Mouse (Mus musculus) hindbrain, embryonic 15.5 days (tissue): Measurements from ENCODE around the gene Surf6. TPM values are rescaled to one million over a fixed set of nuclear protein-coding genes. Genes with fewer than 3 reads are reported as not detected.

Source experiments
- ATAC-seq: fragments of 200-750 bp; cut with Nextera tagmentation; 2 replicates; pipeline ENCODE4 v1.8.0; 2017; ENCODE audit warnings: low read depth, moderate number of reproducible peaks, moderate TSS enrichment; ENCODE audit not compliant: low FRiP score
- H3K27ac ChIP-seq: fragments of 300-500 bp; sonication (generic); replicated peaks from 2 replicates; pipeline ENCODE4 v1.5.1; 2015; ENCODE audit warnings: mild to moderate bottlenecking, inconsistent platforms
- H3K27me3 ChIP-seq: fragments of 300-500 bp; sonication (generic); 2 replicates; pipeline ENCODE4 v1.6.1; 2015; ENCODE audit warnings: control low read depth, inconsistent platforms
- H3K36me3 ChIP-seq: fragments of 300-500 bp; sonication (generic); 2 replicates; pipeline ENCODE4 v1.6.1; 2015; ENCODE audit warnings: control low read depth, inconsistent platforms
- H3K4me1 ChIP-seq: fragments of 300-500 bp; sonication (generic); replicated peaks from 2 replicates; pipeline ENCODE4 v1.6.1; 2015; ENCODE audit warnings: control low read depth, inconsistent platforms
- H3K4me2 ChIP-seq: fragments of 300-500 bp; sonication (generic); 2 replicates; pipeline ENCODE4 v1.6.1; 2015; ENCODE audit warnings: moderate library complexity, mild to moderate bottlenecking, inconsistent platforms
- H3K4me3 ChIP-seq: fragments of 300-500 bp; sonication (generic); 2 replicates; pipeline ENCODE4 v1.5.1; 2015; ENCODE audit warnings: mild to moderate bottlenecking, inconsistent platforms
- H3K9ac ChIP-seq: fragments of 300-500 bp; sonication (generic); 2 replicates; pipeline ENCODE4 v1.6.1; 2015; ENCODE audit warnings: inconsistent platforms
- H3K9me3 ChIP-seq: fragments of 300-500 bp; sonication (generic); 2 replicates; pipeline ENCODE4 v1.6.1; 2016; ENCODE audit warnings: control low read depth, inconsistent platforms
- WGBS: fragments of 180-500 bp; shearing (Covaris S2); methylation state at CpG from one replicate; pipeline ENCODE4 v1.1.7; 2015; 5-methylcytosine and 5-hydroxymethylcytosine counted together
- polyA plus RNA-seq: library from polyadenylated mRNA; unstranded; fragments of >200 nt; fragmentation: Nextera tagmentation; extraction: Ambion mirVana; gene quantifications from 2 replicates; pipeline ENCODE4 v1.2.1, GENCODE M21; 2015

Gene Surf6
- 28.9 and 31.2 TPM in 2 replicates for polyA plus RNA-seq

- Histone ChIP-seq H3K4me3 (peak within 1 kb of the TSS; percentile 69), H3K4me2 (peak within 1 kb of the TSS; percentile 66), H3K4me1 (peaks cover 38% of the 10 kb centered on the region), H3K36me3 (peaks cover 48% of the 10 kb centered on the region), H3K27me3 (no peaks in the 10 kb centered on the region), H3K27ac (peak within 1 kb of the TSS; percentile 82), H3K9me3 (no peaks in the 10 kb centered on the region), H3K9ac (peak within 1 kb of the TSS; percentile 68)
- under 1% methylated on average over 41 of the region's 41 CpGs for WGBS
- ATAC-seq = peak; percentile 96
These were observed at the start of gene Surf6 for GRCm38 (mm10) chr2:26902467-26903220. Gene Surf6, minus strand, starts transcription at chr2:26902879.

DNA sequence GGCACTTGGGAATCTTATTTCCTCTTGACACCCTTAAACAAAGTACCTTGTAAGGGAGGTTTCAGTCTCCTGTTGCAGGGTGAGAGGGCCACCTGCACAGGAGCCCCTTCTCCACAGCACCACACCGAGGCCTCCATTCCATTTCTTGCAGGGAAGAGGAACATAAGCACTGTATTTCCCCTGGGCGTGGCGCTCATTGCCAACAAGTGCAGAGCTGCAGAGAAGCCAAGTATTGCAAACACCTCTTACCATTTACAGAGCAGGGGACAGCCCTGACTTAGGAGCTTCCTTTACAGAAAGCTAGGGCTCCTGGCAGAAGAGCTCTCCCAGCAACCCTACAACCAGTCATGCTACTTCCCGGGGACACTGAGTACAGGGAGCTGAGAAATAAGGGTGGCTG is 49.5 kb upstream of the Surf6 start:
- WGBS = 95% methylated on average over 4 of the region's 4 CpGs
- H3K36me3 ChIP-seq = peaks cover 43% of the 10 kb centered on the region

DNA sequence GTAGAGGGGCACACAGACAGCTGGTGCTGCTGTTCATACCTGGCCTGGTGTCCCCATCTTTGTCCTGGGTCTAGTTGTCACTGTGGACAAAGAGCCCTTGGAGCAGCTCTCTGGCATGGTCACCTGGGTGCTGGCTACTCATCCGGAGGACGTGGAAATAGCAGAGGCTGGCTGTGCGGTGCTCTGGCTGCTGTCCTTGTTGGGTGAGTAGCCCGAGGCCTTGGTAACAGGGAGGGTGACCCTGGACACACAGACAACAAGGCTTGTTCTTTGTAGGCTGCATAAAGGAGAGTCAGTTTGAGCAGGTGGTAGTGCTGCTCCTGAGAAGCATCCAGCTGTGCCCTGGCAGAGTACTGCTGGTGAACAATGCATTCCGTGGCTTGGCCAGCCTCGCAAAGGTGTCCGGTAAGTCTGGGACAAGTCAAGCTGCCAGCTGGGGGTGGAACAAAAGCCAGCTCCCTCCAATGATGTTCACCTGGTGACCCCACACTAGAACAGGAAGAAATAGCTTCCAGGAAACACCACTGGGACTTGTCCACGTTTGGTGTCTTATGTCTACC is 48.7 kb upstream of the Surf6 start:
- Histone ChIP-seq H3K4me1 (no peaks in the 10 kb centered on the region), H3K4me3 (no peak overlapping the region), H3K27ac (no peak overlapping the region), H3K9me3 (no peaks in the 10 kb centered on the region), H3K4me2 (no peak overlapping the region), H3K36me3 (peaks cover 36% of the 10 kb centered on the region), H3K9ac (no peak overlapping the region), H3K27me3 (no peaks in the 10 kb centered on the region)
- ATAC-seq = no peak
- WGBS = 92% methylated on average over 8 of the region's 8 CpGs

More for the DNA sequence above, 49.5 kb upstream of the Surf6 start:
- no peak for ATAC-seq
- H3K4me1 ChIP-seq = no peaks in the 10 kb centered on the region
- no peak overlapping the region for H3K27ac ChIP-seq
- no peaks in the 10 kb centered on the region for H3K9me3 ChIP-seq
- no peak overlapping the region for H3K4me2 ChIP-seq
- H3K27me3 ChIP-seq = no peaks in the 10 kb centered on the region
- no peak overlapping the region for H3K9ac ChIP-seq
- no peak overlapping the region for H3K4me3 ChIP-seq

- Histone ChIP-seq H3K27ac (no peak overlapping the region), H3K9ac (no peak overlapping the region), H3K4me2 (no peak overlapping the region), H3K9me3 (no peaks in the 10 kb centered on the region), H3K4me1 (no peaks in the 10 kb centered on the region), H3K27me3 (no peaks in the 10 kb centered on the region), H3K36me3 (peaks cover 26% of the 10 kb centered on the region), H3K4me3 (no peak overlapping the region)
- ATAC-seq = no peak
- WGBS = 88% methylated on average over 2 of the region's 2 CpGs
These were observed 47.7 kb upstream of the Surf6 start for GRCm38 (mm10) chr2:26950411-26950810.

DNA sequence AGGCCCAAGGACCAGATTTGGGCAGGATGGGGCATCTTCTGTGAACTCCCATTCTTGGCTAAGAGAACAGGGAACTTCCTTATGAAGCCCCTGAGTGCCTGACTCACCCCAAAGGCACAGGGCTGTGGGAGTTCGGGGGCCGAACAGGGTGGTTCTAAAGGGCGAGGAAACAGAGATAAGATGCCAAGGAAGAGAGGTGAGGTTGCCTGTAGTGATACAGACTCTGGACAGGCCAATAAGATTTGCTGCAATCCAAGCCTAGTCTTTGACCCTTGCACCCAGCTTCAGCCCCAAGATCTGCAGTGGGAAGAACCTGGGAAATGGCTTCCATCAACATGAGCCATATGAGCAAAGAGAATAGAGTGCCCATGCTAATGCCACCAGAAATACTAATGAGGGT is 40.6 kb upstream of the Surf6 start:
- ATAC-seq = no peak
- no peak overlapping the region for H3K4me2 ChIP-seq
- H3K4me1 ChIP-seq = no peaks in the 10 kb centered on the region
- no peak overlapping the region for H3K4me3 ChIP-seq
- 88% methylated on average over 3 of the region's 3 CpGs for WGBS
- H3K9ac ChIP-seq = no peak overlapping the region
- H3K27me3 ChIP-seq = no peaks in the 10 kb centered on the region
- H3K9me3 ChIP-seq = no peaks in the 10 kb centered on the region
- H3K36me3 ChIP-seq = no peaks in the 10 kb centered on the region
- H3K27ac ChIP-seq = no peak overlapping the region

- H3K4me1 ChIP-seq = no peaks in the 10 kb centered on the region
- H3K27me3 ChIP-seq = no peaks in the 10 kb centered on the region
- WGBS = 44% methylated on average over 5 of the region's 5 CpGs
- no peak overlapping the region for H3K27ac ChIP-seq
- H3K36me3 ChIP-seq = no peaks in the 10 kb centered on the region
- no peak overlapping the region for H3K9ac ChIP-seq
- no peak for ATAC-seq
- H3K9me3 ChIP-seq = no peaks in the 10 kb centered on the region
- H3K4me3 ChIP-seq = no peak overlapping the region
- no peak overlapping the region for H3K4me2 ChIP-seq
These were observed 38.9 kb upstream of the Surf6 start for GRCm38 (mm10) chr2:26941539-26941938.

- Histone ChIP-seq H3K4me1 (peaks cover 12% of the 10 kb centered on the region), H3K9me3 (no peaks in the 10 kb centered on the region), H3K4me3 (no peak overlapping the region), H3K9ac (no peak overlapping the region), H3K27me3 (no peaks in the 10 kb centered on the region), H3K27ac (no peak overlapping the region), H3K36me3 (no peaks in the 10 kb centered on the region), H3K4me2 (no peak overlapping the region)
- no peak for ATAC-seq
- 83% methylated on average over 1 of the region's 1 CpGs for WGBS
These were observed 33.7 kb upstream of the Surf6 start for GRCm38 (mm10) chr2:26936425-26936824.

GRCm38 (mm10) chr2:26935286-26935685 is 32.6 kb upstream of the Surf6 start:
- H3K27me3 ChIP-seq = no peaks in the 10 kb centered on the region
- H3K4me3 ChIP-seq = no peak overlapping the region
- WGBS = 98% methylated on average over 2 of the region's 2 CpGs
- H3K9ac ChIP-seq = no peak overlapping the region
- H3K36me3 ChIP-seq = peaks cover 3% of the 10 kb centered on the region
- ATAC-seq = no peak
- H3K27ac ChIP-seq = no peak overlapping the region
- peaks cover 24% of the 10 kb centered on the region for H3K4me1 ChIP-seq
- H3K9me3 ChIP-seq = no peaks in the 10 kb centered on the region
- no peak overlapping the region for H3K4me2 ChIP-seq

DNA sequence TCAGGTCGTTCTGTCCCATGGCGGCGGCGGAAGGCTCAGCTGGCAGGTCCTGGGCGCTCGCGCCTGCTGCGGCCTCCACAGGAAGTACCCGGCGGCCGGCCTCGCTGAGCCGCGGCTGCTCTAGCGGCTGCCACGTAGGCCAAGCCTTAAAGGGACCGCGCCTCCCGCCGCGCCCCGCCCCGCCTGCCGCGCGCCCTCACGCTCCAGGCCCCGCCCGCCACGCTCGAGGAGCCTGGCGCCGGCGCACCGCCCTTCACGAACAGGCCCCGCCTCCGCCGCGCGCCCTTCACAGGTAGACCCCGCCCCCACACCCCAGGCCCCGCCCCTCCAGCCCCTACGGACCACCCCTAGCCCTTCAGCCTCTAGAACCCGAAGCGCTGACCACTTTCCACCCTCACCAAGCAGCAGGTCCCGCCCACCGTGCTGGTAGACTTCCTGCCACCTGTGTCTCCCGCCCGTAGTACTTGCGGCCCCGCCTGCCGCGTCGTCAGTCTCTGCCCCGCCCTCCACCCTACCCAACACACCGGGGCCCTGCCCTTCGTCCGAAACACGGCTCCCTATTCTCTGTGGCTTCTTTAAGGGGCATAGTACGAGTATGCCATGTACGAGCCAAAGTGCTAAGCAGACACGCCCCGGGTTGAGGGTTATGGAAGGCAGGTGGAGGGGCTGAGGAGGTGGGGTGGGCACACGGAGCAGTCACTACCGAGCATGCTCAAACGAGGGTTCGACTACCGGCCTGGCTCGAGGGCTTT is 30.8 kb upstream of the Surf6 start, which contains the start of the genes Surf4 and Stkld1:
Surf4 (minus strand) TSS at position 625 of the 752 bp plus-strand sequence.
Stkld1 (plus strand) TSS at position 744 of the 752 bp plus-strand sequence.
- 1% methylated on average over 58 of the region's 70 CpGs for WGBS
- Histone ChIP-seq H3K27me3 (no peaks in the 10 kb centered on the region), H3K4me3 (peak within 1 kb of the TSS; percentile 89), H3K4me1 (peaks cover 25% of the 10 kb centered on the region), H3K27ac (peak within 1 kb of the TSS; percentile 79), H3K4me2 (peak within 1 kb of the TSS; percentile 79), H3K9ac (peak within 1 kb of the TSS; percentile 96), H3K36me3 (peaks cover 11% of the 10 kb centered on the region), H3K9me3 (no peaks in the 10 kb centered on the region)
- ATAC-seq = peak; percentile 96

- ATAC-seq = no peak
- 3% methylated on average over 38 of the region's 49 CpGs for WGBS
- peak overlapping the region; percentile 96 for H3K9ac ChIP-seq
- no peaks in the 10 kb centered on the region for H3K27me3 ChIP-seq
- H3K4me1 ChIP-seq = peaks cover 25% of the 10 kb centered on the region
- H3K4me2 ChIP-seq = peak overlapping the region; percentile 79
- peaks cover 16% of the 10 kb centered on the region for H3K36me3 ChIP-seq
- peak overlapping the region; percentile 79 for H3K27ac ChIP-seq
- H3K4me3 ChIP-seq = peak overlapping the region; percentile 89
- H3K9me3 ChIP-seq = no peaks in the 10 kb centered on the region
These were observed 30.0 kb upstream of the Surf6 start for GRCm38 (mm10) chr2:26932473-26933303.

DNA sequence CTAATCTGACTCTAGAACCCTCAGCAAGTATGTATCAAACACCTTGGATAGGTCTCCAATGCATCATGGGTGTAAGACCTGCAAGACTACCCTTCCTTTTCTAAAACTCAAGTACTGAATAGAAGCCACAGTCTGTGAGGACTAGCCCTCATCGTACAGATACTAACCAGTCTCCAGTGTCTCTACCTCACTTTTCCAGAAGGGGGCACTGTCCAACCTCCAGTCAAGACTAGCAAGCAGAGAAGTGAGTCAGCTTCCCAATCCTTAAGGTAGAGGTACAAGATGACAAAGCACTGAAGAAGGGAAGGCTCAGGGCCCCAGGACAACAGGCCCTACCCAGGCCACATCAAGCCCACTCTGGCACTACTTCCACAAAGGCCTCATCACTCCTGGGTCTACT is 27.7 kb upstream of the Surf6 start:
- Histone ChIP-seq H3K27me3 (no peaks in the 10 kb centered on the region), H3K4me1 (peaks cover 25% of the 10 kb centered on the region), H3K27ac (no peak overlapping the region), H3K9ac (no peak overlapping the region), H3K9me3 (no peaks in the 10 kb centered on the region), H3K4me3 (no peak overlapping the region), H3K36me3 (peaks cover 35% of the 10 kb centered on the region), H3K4me2 (no peak overlapping the region)
- 33% methylated on average over 1 of the region's 1 CpGs for WGBS
- ATAC-seq = no peak
